Mouse (Mus musculus) cerebellum, adult 2 months (tissue): ENCODE measurements around the gene Map4k3. TPM values are rescaled to one million over a fixed set of nuclear protein-coding genes. Genes with fewer than 3 reads are reported as not detected.
A peak's percentile ranks its signal among the peaks of the same experiment; 100 is the strongest.

Experiments
- DNase-seq, 2 experiments: peaks; one replicate each; pipeline ENCODE4 v3.0.0; 2021
- H3K27ac ChIP-seq: fragments of 200-500 bp; 2 replicates; pipeline ENCODE4 v1.5.1; 2012; ENCODE audit warnings: low read length, control low read depth, inconsistent platforms; ENCODE audit not compliant: insufficient read depth
- H3K27me3 ChIP-seq: fragments of 200-500 bp; 2 replicates; pipeline ENCODE4 v1.6.1; 2012; ENCODE audit warnings: inconsistent platforms, mild to moderate bottlenecking, low read length, moderate library complexity; ENCODE audit not compliant: control insufficient read depth, insufficient read depth
- H3K4me1 ChIP-seq: fragments of 200-500 bp; 2 replicates; pipeline ENCODE4 v1.6.1; 2011; ENCODE audit warnings: low read length; ENCODE audit not compliant: control insufficient read depth, insufficient read depth
- H3K4me3 ChIP-seq: fragments of 200-500 bp; replicated peaks from 2 replicates; pipeline ENCODE3; 2011; ENCODE audit warnings: mild to moderate bottlenecking, low read depth, low read length, control low read depth; ENCODE audit not compliant: insufficient read depth
- CTCF ChIP-seq: fragments of 200-500 bp; IDR thresholded peaks from 2 replicates; pipeline ENCODE4 v1.5.1; 2011; ENCODE audit warnings: low read depth, mild to moderate bottlenecking, control low read depth, low read length, moderate library complexity, borderline replicate concordance; ENCODE audit not compliant: insufficient read depth
- POLR2A ChIP-seq: fragments of 200-500 bp; IDR thresholded peaks from 2 replicates; pipeline ENCODE4 v1.6.1; 2011; ENCODE audit warnings: low read length, control low read depth, borderline replicate concordance; ENCODE audit not compliant: insufficient read depth
- WGBS: fragments of 180-500 bp; shearing (Covaris S2); methylation state at CpG from one replicate; pipeline ENCODE4 v1.1.7; 2018; 5-methylcytosine and 5-hydroxymethylcytosine counted together
- polyA plus RNA-seq: library from polyadenylated mRNA; depleted of rRNA; stranded (reverse); fragments of >200 nt; gene quantifications from 2 replicates; pipeline ENCODE4 v1.2.3, GENCODE M21; 2012

Gene Map4k3
- polyA plus RNA-seq, 1 experiment, result 45.3 TPM

DNA sequence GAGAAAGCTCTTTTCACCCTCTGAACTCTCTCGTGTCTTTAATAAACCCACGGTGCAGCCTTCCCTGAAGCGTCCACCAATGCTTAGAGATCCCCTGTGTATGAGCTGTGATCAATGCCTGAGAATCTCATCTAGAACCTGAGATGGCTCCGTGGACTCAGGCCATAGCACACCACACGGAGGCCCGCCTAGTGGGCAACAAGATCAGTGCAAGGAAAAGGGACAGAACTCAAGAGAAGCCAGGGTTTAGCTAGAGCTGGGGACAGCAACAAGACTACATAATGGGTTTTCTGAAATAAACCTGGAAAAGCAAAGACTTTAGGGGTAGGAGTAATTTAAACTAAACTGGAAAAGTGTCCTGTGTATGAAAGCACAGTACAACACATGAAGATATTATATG is 5.2 kb downstream of the Map4k3 start:
- H3K4me3 ChIP-seq, result no peak overlapping the region
- no peak overlapping the region for H3K27ac ChIP-seq
- no peak for TF ChIP-seq POLR2A
- TF ChIP-seq CTCF, result peak; percentile 33; the same call in 1 of the 2 replicates
- WGBS, result 56% methylated on average over 6 of the region's 6 CpGs
- DNase-seq, result no peak
- H3K4me1 ChIP-seq, result peaks cover 27% of the 10 kb centered on the region
- no peaks in the 10 kb centered on the region for H3K27me3 ChIP-seq

DNA sequence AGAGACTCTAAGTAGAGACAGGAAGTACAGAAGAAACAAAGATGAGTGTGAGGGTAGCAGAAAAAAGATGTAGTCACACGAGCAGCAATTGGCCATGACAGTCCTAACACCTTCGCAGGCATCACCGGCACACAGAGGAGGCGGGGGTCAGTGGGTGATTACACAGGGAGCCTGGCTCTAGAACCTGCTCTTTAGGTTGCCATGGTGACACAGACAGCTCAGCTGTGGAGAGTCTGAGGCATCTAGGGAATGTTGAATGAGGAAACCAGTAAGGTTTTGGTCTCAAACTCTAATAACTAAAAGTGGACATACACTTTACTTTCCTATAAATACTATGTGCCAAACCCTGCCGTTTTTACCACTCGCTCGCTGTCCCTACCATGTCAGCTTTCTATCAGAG is 6.6 kb downstream of the Map4k3 start:
- H3K27me3 ChIP-seq, result no peaks in the 10 kb centered on the region
- no peak overlapping the region for H3K4me3 ChIP-seq
- no peak overlapping the region for H3K27ac ChIP-seq
- DNase-seq, result no peak
- TF ChIP-seq POLR2A (no peak), CTCF (no peak)
- WGBS, result 39% methylated on average over 7 of the region's 7 CpGs
- peaks cover 29% of the 10 kb centered on the region for H3K4me1 ChIP-seq

DNA sequence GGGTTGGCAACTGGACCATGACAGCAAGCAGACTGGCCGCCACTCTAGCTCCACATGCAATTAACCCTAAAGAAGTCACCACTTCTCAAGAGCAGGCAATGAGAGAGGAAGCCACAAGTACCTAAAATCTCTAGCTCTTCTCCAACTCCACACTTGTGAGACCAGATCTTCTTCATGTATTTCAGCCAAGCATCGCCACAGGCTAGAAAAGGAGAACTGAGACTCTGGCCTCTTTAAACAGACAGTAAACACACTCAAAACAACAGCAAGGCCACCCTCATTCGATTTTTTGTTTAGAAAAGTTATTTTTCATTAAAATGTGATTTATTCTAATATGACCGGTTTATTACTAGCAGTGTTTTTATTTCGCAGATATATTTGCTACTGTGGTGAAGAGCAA is 9.0 kb downstream of the Map4k3 start:
- no peak overlapping the region for H3K27ac ChIP-seq
- DNase-seq, result no peak
- no peak overlapping the region for H3K4me3 ChIP-seq
- TF ChIP-seq CTCF, result no peak
- no peak for TF ChIP-seq POLR2A
- no peaks in the 10 kb centered on the region for H3K27me3 ChIP-seq
- WGBS, result 90% methylated on average over 5 of the region's 5 CpGs
- H3K4me1 ChIP-seq, result peaks cover 29% of the 10 kb centered on the region

DNA sequence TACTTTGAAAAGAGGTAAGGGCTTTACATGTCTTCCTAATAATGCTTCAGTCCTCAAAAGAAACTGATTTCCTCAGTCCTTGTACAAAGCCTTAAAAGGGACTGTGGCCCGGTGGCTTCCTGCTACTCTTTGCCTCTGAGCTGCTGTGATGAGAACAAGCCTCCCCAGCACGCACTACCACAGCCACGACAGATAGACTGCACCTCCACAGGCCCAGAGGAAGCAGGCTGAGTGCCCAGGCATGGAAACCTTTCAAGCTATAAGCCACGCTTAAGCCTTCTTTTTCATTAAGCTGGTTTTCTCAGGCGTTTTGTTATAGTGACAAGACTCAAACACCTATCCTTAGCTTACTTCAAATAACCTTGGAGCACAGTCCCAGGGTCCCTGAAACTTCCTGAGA is 10.0 kb downstream of the Map4k3 start:
- WGBS, result 40% methylated on average over 5 of the region's 5 CpGs
- DNase-seq, result no peak
- no peak overlapping the region for H3K4me3 ChIP-seq
- no peaks in the 10 kb centered on the region for H3K27me3 ChIP-seq
- H3K4me1 ChIP-seq, result peaks cover 32% of the 10 kb centered on the region
- TF ChIP-seq POLR2A (no peak), CTCF (no peak)
- no peak overlapping the region for H3K27ac ChIP-seq

DNA sequence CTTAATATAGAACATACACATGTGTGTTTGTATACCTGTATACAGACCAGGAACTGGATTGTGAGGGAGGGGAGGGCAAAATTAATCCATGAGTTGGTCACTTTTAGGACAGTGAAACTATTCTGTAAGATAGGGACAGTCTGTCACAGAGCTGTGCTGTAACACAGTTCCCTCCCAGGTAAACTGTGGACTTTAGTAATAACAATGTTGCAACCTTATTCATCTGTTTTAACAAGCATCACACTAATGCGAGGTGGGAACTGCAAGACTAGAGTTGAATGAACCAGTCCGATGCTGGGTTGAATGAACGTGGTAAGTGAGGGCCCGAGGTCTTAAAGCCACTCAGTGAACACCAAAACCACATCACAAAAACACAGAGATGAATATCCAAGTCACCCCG is 14.7 kb downstream of the Map4k3 start:
- Histone ChIP-seq H3K4me1 (peaks cover 43% of the 10 kb centered on the region), H3K27me3 (no peaks in the 10 kb centered on the region), H3K27ac (no peak overlapping the region), H3K4me3 (no peak overlapping the region)
- TF ChIP-seq CTCF (no peak), POLR2A (no peak)
- no peak for DNase-seq
- WGBS, result 95% methylated on average over 5 of the region's 5 CpGs

DNA sequence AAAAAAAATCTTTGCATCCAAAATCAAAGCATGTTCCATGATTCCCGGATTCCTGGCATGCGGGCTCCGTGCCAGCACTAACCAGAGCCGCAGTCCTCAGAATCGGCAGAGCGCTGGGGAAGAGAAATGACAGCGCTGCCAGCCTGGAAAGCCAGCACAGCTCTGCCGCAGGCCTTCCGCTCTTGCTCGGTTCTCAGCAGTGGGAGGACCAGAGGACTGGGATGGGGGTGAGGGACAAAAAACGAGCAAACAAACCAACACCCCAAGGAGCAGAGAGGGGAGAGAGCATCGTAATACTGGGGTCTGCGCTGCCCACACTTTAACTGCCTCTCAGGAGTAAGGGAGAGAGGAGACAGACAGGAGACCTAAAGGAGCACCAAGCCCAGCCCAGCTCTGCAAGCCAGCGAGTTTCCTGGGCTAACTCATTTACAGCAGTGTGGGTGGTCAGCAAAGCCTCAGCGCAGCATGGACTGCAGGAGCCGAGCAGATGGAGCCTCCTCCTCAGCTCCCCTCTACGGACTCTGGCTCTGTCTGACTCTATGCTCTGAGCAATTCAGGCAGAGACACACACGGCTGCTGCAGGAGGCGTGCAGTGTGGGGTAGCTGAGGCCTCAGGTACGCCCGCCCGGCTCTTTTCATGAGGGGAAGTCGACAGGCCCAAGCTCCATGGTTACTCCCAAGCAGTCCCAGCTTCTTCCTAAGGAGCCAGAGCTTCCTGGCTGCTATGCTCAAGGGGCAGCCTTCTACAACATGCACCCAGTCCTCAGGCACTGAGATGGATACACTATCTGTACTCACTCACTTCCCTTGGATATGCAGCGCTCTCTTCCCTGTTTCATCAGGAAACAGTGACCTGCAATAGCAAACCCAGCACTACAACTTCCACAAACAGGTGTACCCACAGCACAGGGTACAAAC is 18.1 kb downstream of the Map4k3 start:
- Histone ChIP-seq H3K4me1 (peaks cover 39% of the 10 kb centered on the region), H3K4me3 (peak overlapping the region; percentile 25), H3K27me3 (no peaks in the 10 kb centered on the region), H3K27ac (peak overlapping the region; percentile 88)
- peak; percentile 82 to 83 for DNase-seq
- 7% methylated on average over 24 of the region's 24 CpGs for WGBS
- TF ChIP-seq POLR2A (no peak), CTCF (no peak)

DNA sequence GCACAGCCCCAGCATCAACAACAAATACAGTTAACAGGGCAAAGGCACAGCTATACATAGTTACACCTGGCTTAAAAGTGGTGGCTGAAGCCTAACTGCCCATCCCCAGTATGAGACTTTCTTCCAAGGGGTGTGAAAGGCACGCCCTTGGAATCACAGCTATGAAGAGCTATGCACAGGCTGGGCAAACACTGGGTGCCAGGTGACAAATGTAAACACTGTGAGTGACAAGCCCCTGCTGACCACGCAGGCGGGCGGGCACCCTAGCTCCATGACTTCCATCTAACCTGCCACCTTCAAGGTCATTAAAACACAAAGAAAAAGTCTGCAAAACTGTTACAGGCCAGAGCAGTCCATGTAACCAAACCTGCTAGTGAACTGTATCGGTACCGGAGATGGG is 19.5 kb downstream of the Map4k3 start:
- Histone ChIP-seq H3K4me3 (no peak overlapping the region), H3K4me1 (peaks cover 40% of the 10 kb centered on the region), H3K27me3 (no peaks in the 10 kb centered on the region), H3K27ac (no peak overlapping the region)
- DNase-seq, result no peak
- TF ChIP-seq POLR2A (no peak), CTCF (no peak)
- 58% methylated on average over 6 of the region's 6 CpGs for WGBS

DNA sequence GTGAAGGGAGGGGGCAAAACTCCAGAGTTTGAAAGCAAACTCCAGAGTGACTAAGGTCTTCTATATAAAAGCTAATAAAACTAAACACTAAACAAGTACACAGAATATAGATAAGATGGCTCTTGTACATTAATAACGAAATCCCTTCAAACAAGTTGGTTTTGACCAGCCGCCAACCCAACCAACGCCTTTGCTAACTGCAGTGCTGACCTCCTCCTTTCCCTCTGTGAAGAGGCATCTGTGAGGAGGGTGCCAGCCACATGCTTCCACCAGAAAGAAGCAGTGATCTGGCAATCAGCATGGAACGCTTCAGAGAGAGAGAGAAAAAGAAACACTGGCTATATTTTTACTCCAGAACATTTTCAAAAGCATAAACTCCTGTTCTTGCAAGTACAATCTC is 21.1 kb downstream of the Map4k3 start:
- 9% methylated on average over 4 of the region's 4 CpGs for WGBS
- peak; percentile 39 to 55 for DNase-seq
- no peak overlapping the region for H3K4me3 ChIP-seq
- H3K27ac ChIP-seq, result no peak overlapping the region
- TF ChIP-seq POLR2A (no peak), CTCF (no peak)
- H3K4me1 ChIP-seq, result peaks cover 42% of the 10 kb centered on the region
- no peaks in the 10 kb centered on the region for H3K27me3 ChIP-seq
